Mouse (Mus musculus): ENCODE data around the gene Gm21312. TPM values are rescaled to one million over a fixed set of nuclear protein-coding genes. Genes with fewer than 3 reads are reported as not detected.

Gm21312 gene
- not detected in 2 replicates for polyA plus RNA-seq (2021; fragmentation: Nextera tagmentation)
- long read RNA-seq, experiment 1: 0 reads
- long read RNA-seq, experiment 2: 0 reads

GRCm38 (mm10) chr10:104176724-104177123 lies at the start of gene Gm21312:
Gm21312 (plus strand) TSS chr10:104177024.

DNA sequence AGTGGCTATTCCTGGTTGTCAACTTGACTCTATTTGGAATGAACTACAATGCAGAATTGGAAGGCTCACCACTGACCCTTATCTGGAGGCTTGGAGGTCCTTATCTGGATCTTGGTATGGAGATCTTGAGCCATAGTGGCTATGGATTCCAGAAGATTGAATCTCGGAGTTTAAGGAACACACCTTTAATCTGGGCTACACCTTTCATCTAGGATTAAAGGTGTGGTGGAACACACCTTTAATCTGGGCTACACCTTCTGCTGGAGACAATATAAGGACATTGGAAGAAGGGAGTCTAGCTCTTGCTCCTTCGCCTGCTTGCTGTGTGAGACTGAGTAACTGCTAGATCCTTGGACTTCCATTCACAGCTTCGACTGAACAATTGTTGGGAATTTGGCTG lies 34.1 kb upstream of the Gm21312 start, which contains the start of gene Gm21293:
Gene Gm21293, plus strand, starts transcription at position 301 of the 400 bp plus-strand sequence.

GRCm38 (mm10) chr10:104151197-104151596 lies 25.6 kb upstream of the Gm21312 start, which contains the start of gene Gm6763:
Gm6763 (plus strand) TSS chr10:104151497.

GRCm38 (mm10) chr10:104159706-104160105 lies 17.1 kb upstream of the Gm21312 start, which contains the start of gene Gm8764:
Gm8764 (plus strand) TSS chr10:104160006.

DNA sequence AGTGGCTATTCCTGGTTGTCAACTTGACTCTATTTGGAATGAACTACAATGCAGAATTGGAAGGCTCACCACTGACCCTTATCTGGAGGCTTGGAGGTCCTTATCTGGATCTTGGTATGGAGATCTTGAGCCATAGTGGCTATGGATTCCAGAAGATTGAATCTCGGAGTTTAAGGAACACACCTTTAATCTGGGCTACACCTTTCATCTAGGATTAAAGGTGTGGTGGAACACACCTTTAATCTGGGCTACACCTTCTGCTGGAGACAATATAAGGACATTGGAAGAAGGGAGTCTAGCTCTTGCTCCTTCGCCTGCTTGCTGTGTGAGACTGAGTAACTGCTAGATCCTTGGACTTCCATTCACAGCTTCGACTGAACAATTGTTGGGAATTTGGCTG lies 8.6 kb upstream of the Gm21312 start, which contains the start of gene Gm21304:
Gene Gm21304, plus strand, starts transcription at position 301 of the 400 bp plus-strand sequence.

GRCm38 (mm10) chr10:104185233-104185632 lies 8.4 kb downstream of the Gm21312 start, which contains the start of gene Gm20765:
Gm20765 (plus strand) TSS chr10:104185533.

DNA sequence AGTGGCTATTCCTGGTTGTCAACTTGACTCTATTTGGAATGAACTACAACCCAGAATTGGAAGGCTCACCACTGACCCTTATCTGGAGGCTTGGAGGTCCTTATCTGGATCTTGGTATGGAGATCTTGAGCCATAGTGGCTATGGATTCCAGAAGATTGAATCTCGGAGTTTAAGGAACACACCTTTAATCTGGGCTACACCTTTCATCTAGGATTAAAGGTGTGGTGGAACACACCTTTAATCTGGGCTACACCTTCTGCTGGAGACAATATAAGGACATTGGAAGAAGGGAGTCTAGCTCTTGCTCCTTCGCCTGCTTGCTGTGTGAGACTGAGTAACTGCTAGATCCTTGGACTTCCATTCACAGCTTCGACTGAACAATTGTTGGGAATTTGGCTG lies 16.9 kb downstream of the Gm21312 start, which contains the start of gene Gm4340:
Gene Gm4340, plus strand, starts transcription at position 301 of the 400 bp plus-strand sequence.

Other genes starting within 250 kb of the Gm21312 start
- gene Gm21293, start 34.0 kb upstream of the Gm21312 start, polyA plus RNA-seq (2021; fragmentation: Nextera tagmentation): not detected in 2 replicates
- gene Gm6763, start 25.5 kb upstream of the Gm21312 start, polyA plus RNA-seq (2021; fragmentation: Nextera tagmentation): not detected in 2 replicates
- gene Gm8764, start 17.0 kb upstream of the Gm21312 start, polyA plus RNA-seq (2021; fragmentation: Nextera tagmentation): not detected in 2 replicates
- gene Gm21304, start 8.5 kb upstream of the Gm21312 start, polyA plus RNA-seq (2021; fragmentation: Nextera tagmentation): not detected in 2 replicates
- gene Gm20765, start 8.5 kb downstream of the Gm21312 start, polyA plus RNA-seq (2021; fragmentation: Nextera tagmentation): not detected in 2 replicates
- gene Gm4340, start 17.0 kb downstream of the Gm21312 start, polyA plus RNA-seq (2021; fragmentation: Nextera tagmentation): not detected in 2 replicates